Mouse (Mus musculus) adipocyte (in vitro differentiated cells): Measurements from ENCODE around the gene Trit1.
A peak's percentile ranks its signal among the peaks of the same experiment; 100 is the strongest.
"Not testable (repeated sequence)": the region's sequence is repeated elsewhere in the genome, so short reads cannot be mapped to it uniquely, and the experiment has no call there.

Source experiments
- DNase-seq: peaks from one replicate; pipeline ENCODE4 v3.0.0-alpha.2; 2016; ENCODE audit warnings: low spot score

Gene Trit1

DNA sequence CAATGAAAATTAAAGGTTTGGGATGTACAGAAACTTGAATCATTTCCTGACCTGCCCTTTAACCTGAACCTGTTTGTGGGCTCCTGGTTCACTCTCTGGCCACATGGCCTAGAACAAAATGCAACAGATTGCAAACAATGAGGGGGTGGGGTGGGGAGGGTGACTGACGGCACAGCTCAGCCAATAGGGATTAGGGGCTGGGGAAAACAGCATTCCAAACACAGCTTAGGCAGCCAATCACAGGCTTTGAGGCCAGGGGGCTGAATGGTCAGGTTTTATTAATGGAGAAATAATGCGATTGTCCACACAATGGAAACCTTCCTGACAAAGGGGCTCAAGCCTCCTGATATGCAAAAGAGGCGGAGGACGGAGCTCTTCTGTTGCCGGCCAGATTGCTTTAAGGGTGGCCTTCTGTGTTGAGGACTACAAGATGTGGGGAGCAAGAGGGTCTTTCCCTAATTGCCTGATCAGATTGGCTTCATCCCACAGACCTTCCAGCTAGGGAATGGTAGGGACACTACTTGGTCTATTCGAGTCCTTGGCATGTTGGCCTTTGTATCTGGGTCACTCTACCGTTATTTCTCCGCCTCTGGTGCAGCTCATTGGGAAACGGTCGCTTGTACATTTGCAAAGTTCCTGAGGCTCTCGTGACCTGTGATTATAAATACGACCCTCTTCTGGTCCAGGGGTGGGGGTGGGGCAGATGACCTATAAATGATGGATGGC, 17.7 kb upstream of the Trit1 start:
- no peak for DNase-seq

DNA sequence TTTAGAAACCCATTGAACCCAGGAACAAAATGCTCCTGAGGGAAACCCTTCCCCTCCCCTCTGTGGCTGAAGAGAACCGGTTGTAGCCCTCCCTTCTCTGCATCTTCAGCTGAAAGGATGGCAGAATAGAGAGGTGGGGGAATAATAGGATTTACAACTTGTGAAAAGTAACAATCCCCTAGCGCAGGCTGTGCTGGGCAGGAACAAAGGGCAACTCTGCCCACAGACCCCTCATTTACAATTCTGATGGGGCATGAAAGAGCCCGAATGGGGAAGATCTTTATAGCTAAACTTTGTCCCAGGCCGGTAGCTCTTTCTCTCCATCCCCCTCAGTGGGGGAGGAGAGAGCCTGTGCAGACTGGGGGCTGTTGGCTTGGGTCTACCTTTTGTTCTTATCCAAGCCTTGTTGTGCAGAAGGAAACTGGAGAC, 17.1 kb upstream of the Trit1 start:
- DNase-seq = no peak

DNA sequence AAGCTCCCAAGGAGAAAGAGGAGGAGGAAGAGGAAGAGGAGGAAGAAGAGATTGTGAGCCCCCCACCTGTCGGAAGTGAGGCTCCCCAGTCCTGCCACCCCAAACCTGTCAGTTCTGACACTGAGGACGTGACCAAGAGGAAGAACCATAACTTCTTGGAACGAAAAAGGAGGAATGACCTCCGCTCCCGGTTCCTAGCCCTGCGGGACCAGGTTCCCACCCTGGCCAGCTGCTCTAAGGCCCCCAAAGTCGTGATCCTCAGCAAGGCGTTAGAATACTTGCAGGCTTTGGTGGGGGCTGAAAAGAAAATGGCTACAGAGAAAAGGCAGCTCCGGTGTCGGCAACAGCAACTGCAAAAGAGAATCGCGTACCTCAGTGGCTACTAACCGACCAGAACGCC, 16.3 kb upstream of the Trit1 start:
- no peak for DNase-seq

DNA sequence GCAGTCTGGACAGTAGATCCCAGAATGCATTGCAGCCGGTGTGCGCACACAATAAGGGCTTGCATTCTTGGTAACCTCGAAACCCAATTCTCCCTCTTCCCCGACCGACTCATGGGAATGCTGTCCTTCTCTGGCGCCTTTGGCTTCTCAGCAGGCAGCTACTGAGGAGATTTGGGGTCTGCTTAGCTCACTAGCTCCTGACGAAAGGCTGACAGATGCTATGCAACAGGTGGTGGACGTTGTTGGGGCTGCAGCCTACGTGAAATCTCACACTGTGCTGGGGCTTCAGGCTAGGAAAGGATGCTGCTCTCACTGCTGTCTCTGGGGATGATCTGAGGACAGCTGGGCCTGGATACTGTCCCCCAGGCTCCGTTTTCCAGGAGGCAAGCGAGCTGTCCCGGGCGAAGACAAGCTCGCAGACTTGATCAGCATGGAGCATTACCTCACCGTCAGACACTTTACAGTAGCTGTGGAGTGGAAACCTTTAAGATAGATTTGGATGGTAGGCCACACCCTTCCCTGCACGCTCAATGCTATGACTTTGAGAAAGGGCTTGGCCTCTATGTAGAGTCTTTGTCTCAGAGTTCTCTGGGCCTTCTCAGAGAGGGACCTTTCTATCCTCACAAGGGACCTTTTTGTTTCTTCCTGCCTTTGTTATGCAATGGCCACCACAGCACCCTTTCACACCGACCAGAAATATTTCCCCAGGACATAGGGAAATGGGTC, 15.6 kb upstream of the Trit1 start:
- no peak for DNase-seq

DNA sequence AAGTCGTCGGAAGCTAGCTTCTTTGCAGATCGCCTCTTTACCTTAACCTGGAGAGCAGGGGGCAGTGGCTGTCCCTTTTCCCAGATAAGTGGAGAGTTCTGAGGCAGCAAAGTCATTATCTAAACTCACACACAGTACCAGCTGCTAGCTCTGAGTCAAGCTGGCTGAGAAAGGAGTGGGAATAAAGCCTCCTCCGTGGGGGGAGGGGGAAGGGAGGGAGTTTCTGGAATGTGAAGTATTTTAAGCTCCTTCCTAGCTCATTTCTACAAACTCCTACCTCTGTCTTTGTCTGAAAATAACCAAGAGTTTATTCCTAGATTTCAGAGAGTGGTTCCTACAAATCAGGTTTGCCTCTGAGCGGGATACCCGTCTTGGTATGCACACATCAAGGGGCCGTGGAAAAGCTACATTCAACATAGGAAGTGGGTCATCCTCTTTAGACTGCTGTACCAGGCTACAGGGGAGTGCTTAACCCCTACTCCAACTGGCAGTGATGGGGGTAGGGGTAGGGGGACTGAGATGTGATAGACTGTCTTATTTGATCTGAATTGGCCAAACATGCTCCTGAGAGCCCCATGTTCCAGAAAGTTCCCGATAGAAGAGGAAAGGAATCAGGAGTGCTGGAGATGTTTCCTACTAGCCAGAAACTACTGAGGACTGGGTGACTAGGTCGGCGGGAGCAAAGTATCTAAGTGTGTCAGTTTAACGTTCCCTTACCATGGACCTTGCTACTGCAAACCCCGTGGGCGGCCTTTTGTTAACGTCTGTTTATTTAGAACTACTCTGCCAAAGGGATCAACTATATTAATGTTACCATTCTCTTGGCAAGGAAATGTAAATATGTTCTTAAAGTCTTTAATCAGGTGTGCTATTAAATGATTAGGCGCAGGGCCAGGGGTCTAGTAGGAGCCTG, 11.1 kb upstream of the Trit1 start:
- DNase-seq = no peak

DNA sequence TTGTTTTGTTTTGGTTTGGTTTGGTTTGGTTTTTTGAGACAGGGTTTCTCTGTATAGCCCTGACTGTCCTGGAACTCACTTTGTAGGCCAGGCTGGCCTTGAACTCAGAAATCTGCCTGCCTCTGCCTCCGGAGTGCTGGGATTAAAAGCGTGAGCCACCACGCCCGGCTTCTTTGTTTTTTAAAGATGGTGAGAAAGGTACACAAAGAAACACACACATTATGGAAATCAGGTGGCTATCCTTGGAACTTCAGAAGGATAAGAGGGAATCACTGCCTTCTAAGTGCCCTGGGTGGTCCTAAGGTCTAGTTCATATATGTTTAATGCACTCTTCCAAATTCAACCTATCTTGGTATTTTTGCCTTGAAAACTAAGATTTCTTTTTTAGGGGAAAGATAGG, 3.9 kb upstream of the Trit1 start:
- not testable (repeated sequence) for DNase-seq

DNA sequence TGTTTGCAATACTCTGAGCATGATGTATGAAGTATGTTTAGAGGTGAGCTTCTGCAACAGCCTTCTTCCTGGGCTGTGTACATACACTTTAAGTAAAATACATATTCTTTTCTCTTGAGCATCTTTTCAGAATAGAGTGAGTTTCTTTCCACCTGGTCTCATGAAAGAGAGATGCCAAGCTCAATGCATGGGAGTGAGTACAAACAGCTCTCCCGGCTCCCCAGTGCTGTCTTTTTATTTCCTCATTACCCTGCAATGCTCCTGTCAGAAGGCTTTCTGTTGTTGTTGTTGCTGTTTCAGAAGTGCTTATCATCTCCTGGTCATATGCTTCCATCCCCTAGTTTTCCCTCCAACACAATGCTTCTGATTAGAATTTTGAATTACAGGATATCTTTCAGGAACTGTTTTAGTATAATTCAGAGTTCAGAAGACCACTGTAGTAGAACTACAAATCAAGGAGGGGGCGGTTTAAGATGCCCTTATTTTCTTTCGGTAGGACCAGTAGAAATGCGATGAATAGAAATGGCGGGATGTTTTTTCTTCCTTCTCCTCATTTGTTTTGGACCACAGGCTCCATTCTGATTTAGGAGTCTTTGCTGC, 3.0 kb upstream of the Trit1 start:
- no peak for DNase-seq

DNA sequence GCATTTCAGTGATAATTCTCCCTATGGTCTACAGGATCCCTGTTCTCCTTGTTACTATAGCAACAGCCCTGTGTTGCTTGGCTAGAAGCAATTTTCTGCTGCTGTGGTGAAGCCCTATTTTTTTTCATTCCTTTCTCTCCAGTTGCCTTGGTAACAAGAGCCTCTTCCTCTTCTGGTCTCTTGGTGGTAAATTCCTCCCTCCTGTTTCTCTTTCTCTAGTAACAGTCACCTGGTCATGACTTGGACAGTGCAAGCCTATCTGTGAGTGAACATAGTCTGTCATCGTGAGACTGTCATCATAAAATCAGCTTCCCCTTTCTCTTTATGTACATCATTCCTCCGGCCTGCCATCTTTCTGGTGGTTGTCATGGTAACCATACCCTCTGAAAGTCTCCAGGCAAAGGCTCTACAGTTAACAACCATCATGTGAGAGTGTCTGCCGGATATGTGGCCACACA, 2.4 kb upstream of the Trit1 start:
- DNase-seq = no peak

DNA sequence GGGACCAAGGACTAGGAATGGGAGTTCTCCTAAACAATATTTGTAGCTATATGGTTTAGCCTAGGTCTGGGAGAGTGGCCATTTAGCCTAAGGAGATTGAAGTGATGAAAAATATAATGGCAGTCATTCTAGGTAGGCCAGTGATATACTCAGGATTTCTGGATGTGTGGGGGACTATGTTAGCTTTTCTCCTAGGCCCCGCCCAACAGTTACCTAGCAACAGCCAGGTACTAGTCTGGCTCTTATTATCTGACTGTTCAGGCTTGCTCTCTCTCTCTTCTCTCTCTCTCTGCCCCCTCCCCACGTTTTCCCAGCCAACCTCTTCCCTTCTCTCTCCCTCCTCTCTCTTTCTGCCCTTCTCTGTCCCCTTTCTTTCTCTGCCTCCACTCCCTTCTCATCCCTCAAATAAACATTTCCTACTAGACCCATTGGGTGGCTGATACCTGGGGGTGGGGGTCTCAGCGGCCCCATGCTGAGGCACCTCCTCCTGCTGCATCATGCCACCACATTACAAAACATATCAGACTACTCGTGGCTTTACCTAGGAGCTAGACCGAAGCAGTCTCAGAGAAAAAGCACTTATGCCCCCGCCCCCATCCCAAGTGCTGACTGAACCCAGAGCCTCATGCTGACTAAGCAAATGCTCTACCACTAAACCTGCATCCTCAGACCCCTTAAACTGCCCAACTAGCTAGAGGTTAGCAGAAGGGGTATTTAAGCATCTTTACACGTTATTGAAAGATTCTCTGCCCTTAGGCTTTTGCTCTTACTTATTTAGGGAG, 1.7 kb upstream of the Trit1 start:
- DNase-seq = no peak

DNA sequence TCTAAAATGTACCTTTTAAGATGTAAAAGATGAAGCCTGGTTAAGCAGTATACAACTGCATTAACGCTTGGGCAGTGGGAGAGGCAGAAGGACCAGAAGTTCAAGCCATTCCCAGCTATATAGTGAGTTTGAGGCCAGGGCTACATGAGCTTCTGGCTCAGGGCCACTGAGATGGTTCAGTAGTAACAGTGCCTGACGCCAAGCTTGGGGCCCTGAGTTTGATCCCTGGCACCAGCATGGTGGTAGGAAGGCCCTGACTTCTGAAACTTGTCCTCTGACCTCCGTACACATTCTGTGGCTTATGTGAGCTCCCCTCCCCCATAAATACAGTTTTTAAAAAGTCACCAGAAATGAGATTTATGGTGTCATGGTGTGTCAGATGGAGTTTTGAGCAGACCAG, 5.2 kb downstream of the Trit1 start:
- DNase-seq = no peak

DNA sequence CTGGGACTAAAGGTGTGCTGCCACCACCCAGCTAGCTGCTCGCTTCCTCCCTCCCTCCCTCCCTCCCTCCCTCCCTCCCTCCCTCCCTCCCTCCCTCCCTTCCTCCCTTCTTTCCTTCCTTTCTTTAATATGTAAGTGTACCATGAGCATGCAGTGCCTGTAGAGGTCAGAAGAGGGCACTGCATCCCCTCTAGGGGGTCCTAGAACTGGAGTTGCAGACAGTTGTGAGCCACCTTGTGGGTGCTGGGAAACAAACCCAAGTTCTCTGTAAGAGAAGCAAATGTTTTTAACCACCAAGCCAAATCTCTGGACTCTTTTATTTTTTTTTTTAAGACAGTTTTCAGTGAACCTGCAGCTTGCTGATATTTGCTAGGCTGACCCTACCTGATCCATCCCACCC, 6.5 kb downstream of the Trit1 start:
- DNase-seq = no peak

DNA sequence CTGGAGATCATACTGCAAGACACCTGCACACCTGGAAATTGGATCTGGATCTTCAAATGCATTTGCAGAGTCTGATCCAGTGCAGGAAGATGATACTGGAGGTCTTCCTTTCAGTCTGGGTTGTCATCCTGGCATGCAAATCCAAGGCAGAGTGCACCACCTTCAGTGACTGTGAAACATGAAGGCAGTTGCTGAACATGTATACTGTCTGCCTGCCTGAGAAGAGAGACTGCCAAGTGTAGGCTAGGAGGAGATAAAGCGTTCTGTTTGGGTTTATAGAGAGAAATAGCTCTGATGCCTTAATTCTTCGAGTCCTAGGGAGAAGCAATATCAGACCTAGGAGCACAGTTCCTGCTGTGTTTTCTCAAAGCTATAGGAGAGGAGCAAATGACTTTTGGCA, 9.0 kb downstream of the Trit1 start:
- no peak for DNase-seq

DNA sequence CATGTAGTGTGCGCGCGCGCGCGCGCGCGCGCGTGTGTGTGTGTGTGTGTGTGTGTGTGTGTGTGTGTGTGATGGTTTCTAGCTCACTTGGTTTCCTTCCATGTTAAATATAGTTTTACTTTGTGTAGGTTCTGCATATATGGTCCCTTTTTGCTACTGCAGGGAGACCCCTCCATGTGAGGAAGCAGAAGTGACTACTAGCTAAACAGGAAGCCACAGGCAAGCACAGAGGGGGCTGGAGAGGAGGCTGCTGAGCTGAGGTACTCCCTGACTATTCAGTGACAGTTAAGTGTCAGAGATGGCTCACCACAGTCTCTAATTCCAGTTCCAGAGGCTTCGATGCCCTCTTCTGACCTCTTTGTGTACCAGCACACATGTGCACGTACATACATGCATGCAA, 9.8 kb downstream of the Trit1 start:
- DNase-seq = no peak

DNA sequence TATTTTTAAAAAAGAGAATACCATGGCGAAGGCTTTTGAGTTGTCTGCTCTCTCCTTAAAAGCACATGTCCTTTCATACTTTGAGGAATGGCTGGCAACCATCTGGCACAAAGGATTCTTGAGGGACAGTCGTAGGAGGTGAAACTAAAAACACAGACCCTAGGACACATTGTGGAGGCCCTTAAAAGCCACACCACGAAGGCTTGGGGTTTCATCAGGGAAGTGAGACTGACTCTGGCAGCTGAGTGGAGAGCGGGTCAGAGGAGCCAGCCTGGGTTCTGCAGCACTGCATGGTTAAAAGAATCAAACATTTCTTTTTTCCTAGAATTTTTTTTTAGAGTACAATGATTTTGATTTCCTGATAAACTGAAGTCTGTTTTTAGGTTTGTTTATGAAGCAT, 10.2 kb downstream of the Trit1 start:
- DNase-seq = no peak

DNA sequence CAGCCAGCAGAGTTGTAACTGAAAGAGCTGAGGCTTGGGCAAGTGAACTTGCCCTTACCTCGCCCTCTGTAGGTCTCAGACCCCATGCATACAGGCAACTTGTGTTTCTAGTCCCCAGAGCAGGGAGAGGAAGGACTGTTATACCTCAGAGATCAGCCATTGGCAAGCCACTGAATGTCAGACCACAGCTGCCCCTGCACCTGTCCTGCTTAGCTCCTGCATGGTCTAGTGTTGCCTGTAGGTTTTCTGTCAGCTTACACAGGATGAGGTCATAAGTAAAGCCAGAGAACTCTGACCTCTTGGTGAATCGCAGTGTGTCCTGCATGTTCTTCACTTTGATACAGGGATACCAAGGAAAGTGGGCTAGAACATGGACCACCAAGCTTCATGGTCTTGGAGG, 18.4 kb downstream of the Trit1 start:
- no peak for DNase-seq

DNA sequence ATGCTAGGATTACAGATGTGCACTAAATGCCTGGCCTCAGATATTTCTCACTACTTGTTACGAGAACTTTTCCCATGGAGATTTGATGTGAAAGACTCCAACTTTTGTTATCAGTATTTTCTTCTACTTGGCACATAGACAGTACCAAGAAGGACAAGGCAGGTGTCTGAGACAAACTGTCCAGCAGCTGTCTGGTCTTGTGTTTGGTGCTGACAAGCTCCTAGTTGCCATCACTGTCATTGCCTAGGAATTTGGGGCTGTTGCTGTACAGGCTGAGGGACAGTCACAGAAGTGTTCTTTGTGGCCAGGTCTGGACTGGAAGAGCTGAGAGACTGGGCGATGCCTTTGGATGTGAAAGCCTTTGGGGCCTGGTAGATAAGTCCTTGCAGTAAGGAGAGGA, 19.2 kb downstream of the Trit1 start:
- no peak for DNase-seq

DNA sequence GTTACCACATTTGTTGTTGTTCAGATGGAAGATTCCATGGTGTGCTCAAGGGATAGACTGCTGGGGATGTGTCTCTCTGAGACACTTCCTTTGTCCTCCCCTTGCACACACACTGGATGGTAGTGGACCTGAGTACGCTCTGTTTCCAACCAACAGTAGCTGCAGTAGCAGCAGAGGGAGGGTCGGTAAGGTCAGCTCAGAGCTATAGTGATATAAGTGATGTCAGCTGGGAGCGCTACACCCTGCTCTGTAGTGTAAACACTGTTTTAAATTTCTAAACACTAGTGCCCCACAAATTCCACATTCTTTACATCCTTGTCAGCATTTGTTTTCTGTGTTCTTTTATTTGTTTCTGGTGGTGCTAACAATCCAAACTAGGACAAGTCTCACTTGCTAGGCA, 20.3 kb downstream of the Trit1 start:
- no peak for DNase-seq

DNA sequence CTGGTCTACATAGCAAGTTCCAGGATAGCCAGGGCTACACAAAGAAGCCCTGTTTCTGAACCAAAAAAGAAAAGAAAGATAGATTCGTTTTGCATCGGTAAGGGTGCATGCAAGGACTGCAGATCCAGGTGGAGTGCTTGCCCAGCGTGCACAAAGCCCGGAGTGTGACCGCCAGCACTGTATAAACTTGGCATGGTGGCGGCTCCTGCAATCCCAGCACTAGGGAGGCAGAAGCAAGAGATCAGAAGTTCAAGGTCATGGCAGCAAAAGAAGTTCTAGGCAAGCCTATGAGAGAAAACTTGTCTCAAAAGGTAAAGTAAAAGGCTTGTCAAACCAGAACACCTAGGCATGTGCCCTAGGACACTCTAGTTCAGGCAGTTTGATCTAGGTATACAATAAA, 24.7 kb downstream of the Trit1 start:
- DNase-seq = no peak

DNA sequence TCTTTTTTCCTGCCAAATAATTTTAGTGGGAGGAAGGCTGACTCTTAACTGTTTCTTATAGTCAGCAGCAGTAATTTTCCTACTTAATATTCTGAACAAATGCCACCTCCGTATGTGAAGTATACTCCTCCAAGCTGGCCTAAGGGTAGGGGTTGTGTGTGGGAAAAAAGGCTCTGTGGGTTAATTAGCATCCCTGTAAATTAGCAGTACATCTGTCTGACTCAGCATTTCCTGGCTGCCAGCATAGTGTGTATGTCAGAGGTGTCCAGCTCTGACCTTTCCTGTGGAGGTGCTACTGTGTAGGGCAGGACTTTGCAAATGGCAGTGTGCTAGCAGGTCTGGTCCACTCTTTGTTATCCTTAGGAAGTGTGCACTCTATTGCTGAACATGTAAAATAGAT, 27.5 kb downstream of the Trit1 start:
- no peak for DNase-seq

DNA sequence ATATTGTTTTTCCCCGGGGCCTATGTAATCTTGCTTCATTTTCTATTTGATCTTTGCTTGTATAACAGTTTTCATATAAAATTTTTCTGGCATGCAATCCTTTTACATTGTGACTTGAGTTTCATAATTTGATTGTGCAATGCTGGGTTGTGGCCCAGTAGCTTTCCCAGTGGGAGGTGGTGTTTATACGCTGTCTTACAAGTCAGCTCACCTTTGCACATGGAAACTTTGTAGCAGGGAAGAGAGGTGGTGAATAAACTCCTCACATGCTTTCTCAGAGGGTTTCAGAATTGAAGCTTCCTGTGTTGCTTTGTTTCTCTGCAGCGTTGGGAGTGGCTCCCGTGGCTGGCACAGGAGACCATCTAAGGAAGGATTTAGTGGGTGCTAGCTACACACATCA, 28.4 kb downstream of the Trit1 start:
- peak; percentile 94 for DNase-seq

DNA sequence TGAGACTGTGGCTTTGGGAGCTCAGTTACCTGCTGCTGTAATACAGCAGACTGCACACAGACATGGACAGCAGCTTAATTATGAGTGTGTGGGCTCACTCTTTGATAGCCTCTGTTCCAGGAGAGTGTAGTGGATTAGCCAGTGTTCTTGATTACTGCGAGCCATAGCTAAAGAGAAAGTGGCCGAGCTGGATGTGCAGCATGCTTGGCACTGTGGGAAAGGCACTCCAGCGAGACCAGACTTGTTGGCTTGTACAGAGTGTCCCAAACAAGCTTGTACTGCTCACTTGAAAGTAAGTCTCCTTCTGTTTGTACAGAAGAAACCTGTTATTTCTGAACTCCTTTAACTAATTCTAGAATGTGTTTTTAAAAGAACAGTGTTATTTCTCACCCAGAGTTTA, 29.9 kb downstream of the Trit1 start:
- DNase-seq = peak; percentile 78
